Comparison of ENCODE assay signal across 23 mouse cellular contexts in genomic region chr4:119912216-119912615, GRCm38 (mm10).
DNase-seq lines count a peak whose midpoint lies in the region; TF ChIP-seq lines count a peak whose summit lies in the region.
"Had no signal": no experiment of that assay in that cellular context is flagged by ENCODE, and none has a peak within 500 bp of the region (broad histone marks: within the 10 kb centered on the region; RNA-seq: fewer than 3 reads in every experiment).

No protein-coding gene starts in this region.

- H3K27ac ChIP-seq in layer of hippocampus, adult 2 months = peak overlapping the region; percentile 47; the same call in 1 of the 2 replicates
- H3K27ac ChIP-seq: hindbrain, postnatal 0 days; limb, embryonic 10.5 days; liver, embryonic 15.5 days; midbrain, embryonic 12.5 days; stomach, embryonic 15.5 days had no signal

- no peak for TF ChIP-seq CTCF in layer of hippocampus, adult 2 months (conservative IDR thresholded peaks at IDR 0.05)

- no peak overlapping the region for H3K4me3 ChIP-seq in layer of hippocampus, adult 2 months
- H3K4me3 ChIP-seq: heart, embryonic 12.5 days; limb, embryonic 10.5 days; liver, embryonic 15.5 days; midbrain, embryonic 12.5 days; stomach, embryonic 15.5 days had no signal

- peak; percentile 55 for DNase-seq in adrenal gland, adult 2 months
- DNase-seq in adrenal gland, adult 18-20 months (ENCODE audit: low spot score in 2 of 2) = no peak
- DNase-seq in layer of hippocampus, adult 2 months (ENCODE audit: low spot score in 2 of 2) = no peak
- no peak for DNase-seq in layer of hippocampus, postnatal 36 days
- peak; percentile 7 for DNase-seq in urinary bladder, postnatal 10 days (ENCODE audit: low spot score)
- DNase-seq in urinary bladder, postnatal 25 days (ENCODE audit: low spot score) = no peak
- no peak for DNase-seq in ovary, postnatal 14 days (ENCODE audit: low spot score)
- no peak for DNase-seq in left cerebral cortex, postnatal 14 days (ENCODE audit: low spot score in 2 of 2)
- DNase-seq: cerebellum, adult 2 months; gastrocnemius, postnatal 10 days; heart, postnatal 10 days; kidney, adult 9 months; kidney, postnatal 14 days; liver; retina, postnatal 1 day; right cerebral cortex, postnatal 4 days; thymus, adult 2 months had no signal

- intact Hi-C loops in left cerebral cortex, postnatal 14 days (cut with DNase I) = loop anchor here (10.0 kb wide), 1 partner anchor 193 kb away; no protein-coding TSS in a partner anchor

Comparison
In these comparisons a context has a peak if more than half of its experiments do, and no peak if none do; other contexts are left out.
1. DNase-seq: peak in adrenal gland, adult 2 months (single experiment) and urinary bladder, postnatal 10 days (single experiment); none in adrenal gland, adult 18-20 months (0 of 2), layer of hippocampus, adult 2 months (0 of 2), layer of hippocampus, postnatal 36 days (0 of 2), urinary bladder, postnatal 25 days (single experiment), ovary, postnatal 14 days (single experiment) and left cerebral cortex, postnatal 14 days (0 of 2).